Mouse (Mus musculus) kidney, adult 2 months (tissue): ENCODE measurements around the gene Acsl1. TPM values are rescaled to one million over a fixed set of nuclear protein-coding genes. Genes with fewer than 3 reads are reported as not detected.
A peak's percentile ranks its signal among the peaks of the same experiment; 100 is the strongest.

Source experiments
- DNase-seq: peaks from one replicate; pipeline ENCODE4 v3.0.0; 2021
- H3K27ac ChIP-seq: fragments of 200-500 bp; 2 replicates; pipeline ENCODE4 v1.5.1; 2012; ENCODE audit warnings: low read depth, low read length, control low read depth, inconsistent platforms; ENCODE audit not compliant: insufficient read depth
- H3K27me3 ChIP-seq: fragments of 200-500 bp; replicated peaks from 2 replicates; pipeline ENCODE4 v1.6.1; 2012; ENCODE audit warnings: mild to moderate bottlenecking, moderate library complexity, low read length, inconsistent platforms; ENCODE audit not compliant: control insufficient read depth, insufficient read depth
- H3K36me3 ChIP-seq: fragments of 200-500 bp; 2 replicates; pipeline ENCODE4 v1.6.1; 2012; ENCODE audit warnings: mild to moderate bottlenecking, moderate library complexity, low read length, inconsistent platforms; ENCODE audit not compliant: control insufficient read depth, insufficient read depth
- H3K4me1 ChIP-seq: fragments of 200-500 bp; 2 replicates; pipeline ENCODE4 v1.6.1; 2011; ENCODE audit warnings: low read length; ENCODE audit not compliant: control insufficient read depth, insufficient read depth
- H3K4me3 ChIP-seq: fragments of 200-500 bp; 2 replicates; pipeline ENCODE4 v1.5.1; 2011; ENCODE audit warnings: mild to moderate bottlenecking, low read depth, low read length, control low read depth; ENCODE audit not compliant: insufficient read depth
- CTCF ChIP-seq: fragments of 200-500 bp; conservative IDR thresholded peaks from 2 replicates; pipeline ENCODE4 v1.5.1; 2011; ENCODE audit warnings: low read depth, mild to moderate bottlenecking, control low read depth, low read length, moderate library complexity, mixed read lengths; ENCODE audit not compliant: insufficient read depth, insufficient read length
- POLR2A ChIP-seq: fragments of 200-500 bp; IDR thresholded peaks from one replicate; pipeline ENCODE4 v1.6.1; 2011; ENCODE audit warnings: low read depth, low read length, control low read depth
- WGBS: fragments of 180-500 bp; shearing (Covaris S2); methylation state at CpG from one replicate; pipeline ENCODE4 v1.1.7; 2018; 5-methylcytosine and 5-hydroxymethylcytosine counted together
- polyA plus RNA-seq: library from polyadenylated mRNA; depleted of rRNA; stranded (reverse); fragments of >200 nt; gene quantifications from 2 replicates; pipeline ENCODE4 v1.2.3, GENCODE M21; 2012

The Acsl1 gene
- polyA plus RNA-seq, 1 experiment: 212 TPM

DNA sequence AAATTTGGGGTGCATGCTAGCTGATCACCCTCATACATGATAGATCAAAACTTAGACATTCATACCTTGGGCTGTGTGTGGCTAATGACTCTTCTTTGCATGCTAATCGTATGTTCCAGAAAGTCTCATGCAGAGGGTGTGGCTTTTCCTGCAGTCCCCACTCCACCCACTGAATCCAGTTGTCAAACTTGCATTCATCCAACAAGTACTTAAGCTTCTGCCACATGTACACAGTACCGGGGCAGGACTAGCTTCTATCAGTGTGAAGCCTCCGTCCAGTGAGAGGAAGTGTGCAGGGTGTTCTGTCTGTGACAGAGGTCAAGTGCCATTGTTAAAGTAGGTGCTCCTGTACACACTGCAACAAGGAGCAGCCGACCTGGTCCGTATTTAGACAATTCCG, 26.0 kb downstream of the Acsl1 start:
- 51% methylated on average over 6 of the region's 6 CpGs for WGBS
- Histone ChIP-seq H3K36me3 (peaks cover 1% of the 10 kb centered on the region; the same call in 1 of the 2 replicates), H3K4me1 (peaks cover 44% of the 10 kb centered on the region; the same call in 1 of the 2 replicates), H3K27ac (no peak overlapping the region), H3K4me3 (no peak overlapping the region), H3K27me3 (no peaks in the 10 kb centered on the region)
- TF ChIP-seq POLR2A (no peak), CTCF (no peak)
- DNase-seq: no peak

DNA sequence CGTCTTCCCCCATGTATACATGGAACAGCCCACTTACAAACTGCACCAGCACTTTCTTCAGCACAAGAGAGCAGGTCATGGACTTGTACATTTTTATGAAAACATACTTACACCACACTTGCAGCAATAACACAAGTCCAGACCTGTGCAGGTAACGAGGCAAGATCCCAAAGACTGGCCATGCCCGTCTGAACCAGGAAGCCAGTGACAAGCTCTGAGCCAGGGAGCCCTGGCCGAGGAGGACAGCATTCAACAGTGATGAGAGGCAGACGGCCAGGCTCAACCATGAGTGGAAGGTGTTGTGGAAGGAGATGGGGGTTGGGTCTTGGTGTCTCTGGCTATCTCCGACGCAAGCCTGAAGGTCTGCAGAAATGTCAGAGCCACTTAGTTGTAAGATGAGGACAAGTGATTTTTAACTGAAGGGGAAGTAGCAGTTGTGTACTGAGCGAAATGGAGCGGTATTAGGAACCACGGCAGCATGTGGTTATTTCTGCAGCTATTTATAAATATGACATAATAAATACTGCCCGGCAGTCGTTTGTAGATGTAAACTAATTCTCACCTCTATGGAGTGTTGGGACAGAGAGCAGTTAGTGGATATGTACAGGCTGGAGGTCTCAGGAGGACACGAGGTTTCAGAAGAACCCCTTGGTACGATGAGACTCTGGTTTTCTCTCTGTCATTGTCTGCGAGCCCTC, 26.6 kb downstream of the Acsl1 start:
- no peak overlapping the region for H3K4me3 ChIP-seq
- no peak for TF ChIP-seq POLR2A
- no peak for TF ChIP-seq CTCF
- no peaks in the 10 kb centered on the region for H3K27me3 ChIP-seq
- H3K27ac ChIP-seq: no peak overlapping the region
- 62% methylated on average over 15 of the region's 15 CpGs for WGBS
- DNase-seq: no peak
- peaks cover 48% of the 10 kb centered on the region; the same call in 1 of the 2 replicates for H3K4me1 ChIP-seq
- H3K36me3 ChIP-seq: peaks cover 1% of the 10 kb centered on the region; the same call in 1 of the 2 replicates

- Histone ChIP-seq H3K27me3 (no peaks in the 10 kb centered on the region), H3K4me3 (no peak overlapping the region), H3K4me1 (peaks cover 50% of the 10 kb centered on the region), H3K36me3 (no peaks in the 10 kb centered on the region), H3K27ac (peak overlapping the region; percentile 73)
- DNase-seq: peak; percentile 94
- WGBS: 20% methylated on average over 19 of the region's 19 CpGs
- TF ChIP-seq CTCF (no peak), POLR2A (no peak)
Observed at GRCm38 (mm10) chr8:46499376-46500061, 28.7 kb downstream of the Acsl1 start.

DNA sequence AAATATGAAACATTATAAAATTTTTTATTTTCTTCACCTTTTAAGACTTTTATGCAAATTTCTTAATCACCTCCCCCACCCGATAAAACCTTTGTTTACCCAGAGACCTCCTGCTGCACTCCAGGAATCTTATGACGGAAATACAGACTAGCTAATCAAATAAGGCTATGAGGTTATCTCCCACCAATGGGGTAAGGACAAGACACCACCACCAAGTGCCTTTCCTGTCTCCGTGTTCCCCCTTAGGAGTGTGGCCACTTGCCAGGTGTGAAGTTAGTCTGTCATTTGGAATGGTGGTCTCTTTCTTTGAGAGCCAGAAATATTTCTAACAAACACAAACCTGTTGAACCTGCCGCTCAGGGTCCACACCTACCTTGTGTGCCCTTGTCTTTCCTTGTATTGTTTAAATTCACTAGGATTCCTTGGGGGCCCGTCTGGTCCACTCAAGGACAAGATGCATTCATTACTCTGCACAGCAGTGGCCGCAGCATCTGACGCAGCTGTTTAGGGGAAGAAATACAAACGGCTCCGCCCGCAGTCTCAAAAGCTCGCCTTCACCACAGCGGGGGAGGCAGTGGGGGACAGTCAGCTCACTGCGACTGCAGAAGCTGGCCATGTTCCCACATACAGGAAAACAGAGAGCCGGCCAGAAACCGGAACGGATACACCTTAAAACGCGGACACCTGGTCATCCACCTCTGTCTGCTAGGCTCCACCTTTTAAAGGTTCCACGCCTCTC, 31.7 kb downstream of the Acsl1 start:
- TF ChIP-seq CTCF: no peak
- TF ChIP-seq POLR2A: no peak
- Histone ChIP-seq H3K27me3 (no peaks in the 10 kb centered on the region), H3K36me3 (no peaks in the 10 kb centered on the region; the same call in 1 of the 2 replicates), H3K4me3 (peak overlapping the region; percentile 6), H3K27ac (no peak overlapping the region), H3K4me1 (peaks cover 35% of the 10 kb centered on the region)
- DNase-seq: peak; percentile 44
- 33% methylated on average over 19 of the region's 19 CpGs for WGBS

DNA sequence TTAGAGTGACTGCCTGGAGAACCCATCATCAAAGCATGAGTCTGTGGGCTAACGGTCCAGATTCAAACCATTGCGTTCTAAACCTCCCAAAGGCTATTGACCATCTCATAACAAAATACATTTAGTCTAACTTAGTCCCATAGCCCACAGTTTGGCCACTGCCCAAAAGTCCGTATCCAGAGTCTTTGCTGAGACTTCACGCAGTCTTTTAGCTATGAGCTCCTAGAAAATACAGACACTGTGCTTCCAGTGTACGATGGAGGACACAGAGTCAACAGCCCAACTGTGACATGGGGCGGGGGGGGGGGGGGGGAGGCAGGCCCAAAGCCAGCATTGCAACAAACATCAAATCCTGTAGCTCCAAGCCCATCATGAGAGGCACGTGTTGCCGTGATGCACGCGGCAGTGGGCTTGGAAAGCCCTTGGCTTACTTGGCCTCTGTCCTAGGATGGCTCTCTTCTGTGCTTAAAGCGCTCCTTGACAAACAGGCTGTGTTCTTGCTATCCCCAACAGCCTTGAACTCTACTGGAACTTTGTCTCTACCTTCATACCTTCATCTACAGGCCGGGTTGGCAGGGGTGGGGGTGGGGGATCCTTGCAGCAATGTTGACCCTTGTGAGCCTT, 32.3 kb downstream of the Acsl1 start:
- Histone ChIP-seq H3K27me3 (no peaks in the 10 kb centered on the region), H3K4me1 (peaks cover 34% of the 10 kb centered on the region), H3K36me3 (no peaks in the 10 kb centered on the region; the same call in 1 of the 2 replicates), H3K27ac (no peak overlapping the region), H3K4me3 (0 out of 2 replicates have a peak overlapping the region, but pooled peaks have one; percentile 6)
- no peak for DNase-seq
- 53% methylated on average over 12 of the region's 12 CpGs for whole genome bisulfite sequencing
- no peak for TF ChIP-seq POLR2A
- TF ChIP-seq CTCF: no peak

DNA sequence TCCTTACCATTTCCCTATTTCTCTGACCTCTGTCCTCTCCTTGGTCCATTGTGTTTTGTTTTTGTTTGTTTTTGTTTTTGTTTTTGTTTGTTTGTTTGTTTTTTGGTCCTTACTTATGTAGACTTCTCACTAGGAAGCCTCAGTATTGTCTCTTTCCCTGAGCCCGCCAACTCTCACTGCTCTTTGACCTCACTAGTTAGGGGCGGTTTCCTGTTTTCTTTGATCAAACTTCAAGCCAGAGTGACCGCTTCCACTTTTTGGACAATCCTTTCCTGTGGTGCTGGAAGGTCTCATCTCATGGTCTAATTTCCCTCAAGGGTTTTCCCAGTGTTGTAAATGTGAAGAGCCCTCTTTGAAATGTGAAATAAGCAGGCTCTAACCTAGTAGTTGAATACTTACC, 33.4 kb downstream of the Acsl1 start:
- no peak for TF ChIP-seq POLR2A
- TF ChIP-seq CTCF: no peak
- WGBS: 25% methylated on average over 3 of the region's 3 CpGs
- no peaks in the 10 kb centered on the region for H3K27me3 ChIP-seq
- peak; percentile 62 for DNase-seq
- H3K4me1 ChIP-seq: peaks cover 33% of the 10 kb centered on the region
- H3K27ac ChIP-seq: peak overlapping the region; percentile 21; the same call in 1 of the 2 replicates
- H3K36me3 ChIP-seq: no peaks in the 10 kb centered on the region; the same call in 1 of the 2 replicates
- H3K4me3 ChIP-seq: no peak overlapping the region
